8 mouse cellular contexts compared by ENCODE assay signal in the genomic region with DNA sequence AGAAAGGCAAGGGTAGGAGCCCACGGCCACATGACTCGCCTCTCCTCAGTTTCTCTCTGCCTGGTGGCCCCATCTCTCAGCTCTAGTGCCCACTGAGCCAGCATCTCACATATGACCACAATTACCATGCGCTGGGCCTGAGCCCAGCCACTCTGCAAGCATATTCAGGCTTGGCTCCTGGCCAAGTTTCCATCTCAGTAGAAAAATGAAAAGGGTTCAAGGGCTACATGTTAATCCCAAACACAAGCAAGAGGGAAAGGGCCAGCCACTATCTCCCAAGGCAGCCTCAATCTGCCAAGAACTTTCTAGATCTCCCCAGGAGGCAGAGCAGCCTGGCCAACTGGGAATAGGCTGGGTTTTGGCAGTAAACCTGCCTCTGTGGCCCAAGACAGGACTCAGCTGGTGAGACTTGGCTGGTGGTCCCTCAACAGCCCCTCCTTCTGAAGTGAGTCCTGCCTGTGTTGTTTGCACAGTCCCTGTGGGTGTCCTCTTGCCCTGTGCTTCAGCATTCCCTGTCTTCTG.
A peak's percentile ranks its signal among the peaks of the same experiment; 100 is the strongest.
DNase-seq lines count a peak whose midpoint lies in the region; ATAC-seq and TF ChIP-seq lines count a peak whose summit lies in the region.

No protein-coding gene starts in this region.

- peak; percentile 14 to 31 for DNase-seq in cerebellum, adult 18-20 months
- no peak for DNase-seq in cerebellum, adult 11 months
- DNase-seq in MEL (ENCODE audit: low read depth, low spot score), result peak; percentile 62
- DNase-seq in embryonic facial prominence, embryonic 10.5 days (ENCODE audit: low spot score), result no peak
- peak; percentile 54 for DNase-seq in heart, postnatal 0 days (ENCODE audit: low spot score)
- DNase-seq in kidney, postnatal 25 days, result peak; percentile 76 to 85
- DNase-seq in mesoderm, embryonic 11.5 days (ENCODE audit: low read depth, low spot score), result peak; percentile 62
- DNase-seq in thymus, postnatal 36 days, result no peak

- WGBS in embryonic facial prominence, embryonic 10.5 days, result 85% methylated on average over 3 of the region's 3 CpGs
- 43% methylated on average over 3 of the region's 3 CpGs for WGBS in heart, postnatal 0 days

- peaks cover 2 to 14% of the 10 kb centered on the region in 2 experiments; a peak in 2 of 4 replicates for H3K4me1 ChIP-seq in MEL (ENCODE audit: control insufficient read depth in 1 of 2, insufficient read depth in 2 of 2, low read length in 2 of 2)
- H3K4me1 ChIP-seq in embryonic facial prominence, embryonic 10.5 days, result peaks cover 33% of the 10 kb centered on the region
- peaks cover 19% of the 10 kb centered on the region for H3K4me1 ChIP-seq in heart, postnatal 0 days (ENCODE audit: control insufficient read depth, insufficient read depth)

- peak; percentile 62 for ATAC-seq in heart, postnatal 0 days (ENCODE audit: insufficient read depth, low read depth)

- no peak for TF ChIP-seq POLR2A in MEL (IDR thresholded peaks at IDR 0.05; ENCODE audit: control insufficient read depth in 1 of 2, insufficient read depth in 1 of 2, low read depth in 1 of 2, low read length in 2 of 2, poor library complexity in 1 of 2)

- no peak overlapping the region for H3K9ac ChIP-seq in MEL (ENCODE audit: control insufficient read depth, low read depth, low read length, poor library complexity, severe bottlenecking)
- no peak overlapping the region for H3K9ac ChIP-seq in heart, postnatal 0 days (replicated peaks; ENCODE audit: low read depth, low read length)

- H3K27me3 ChIP-seq in MEL (ENCODE audit: control insufficient read depth in 1 of 2, insufficient read depth in 2 of 2, low read length in 2 of 2), result peaks cover 1 to 2% of the 10 kb centered on the region in 2 experiments; a peak in 1 of 4 replicates
- H3K27me3 ChIP-seq in embryonic facial prominence, embryonic 10.5 days (replicated peaks; ENCODE audit: low read depth, poor library complexity, severe bottlenecking), result no peaks in the 10 kb centered on the region
- no peaks in the 10 kb centered on the region for H3K27me3 ChIP-seq in heart, postnatal 0 days (ENCODE audit: control insufficient read depth, insufficient read depth, low read length)

- TF ChIP-seq EP300 in MEL (IDR thresholded peaks at IDR 0.05; ENCODE audit: low read depth in 1 of 2, low read length in 2 of 2), result no peak
- no peak for TF ChIP-seq EP300 in heart, postnatal 0 days (IDR thresholded peaks at IDR 0.05; ENCODE audit: low read depth)

- H3K4me2 ChIP-seq in heart, postnatal 0 days (ENCODE audit: low read depth, low read length), result no peak overlapping the region

- H3K27ac ChIP-seq in MEL (ENCODE audit: control insufficient read depth, low read depth, low read length), result no peak overlapping the region
- peak overlapping the region; percentile 65 for H3K27ac ChIP-seq in embryonic facial prominence, embryonic 10.5 days (replicated peaks)
- peak overlapping the region; percentile 31; the same call in 1 of the 2 replicates for H3K27ac ChIP-seq in heart, postnatal 0 days (ENCODE audit: low read depth)

- no peak overlapping the region for H3K4me3 ChIP-seq in MEL (ENCODE audit: control insufficient read depth in 1 of 2, insufficient read depth in 1 of 2, low read depth in 2 of 2, low read length in 2 of 2)
- no peak overlapping the region for H3K4me3 ChIP-seq in embryonic facial prominence, embryonic 10.5 days
- no peak overlapping the region for H3K4me3 ChIP-seq in heart, postnatal 0 days (ENCODE audit: low read depth, low read length)

- H3K79me2 ChIP-seq in MEL (ENCODE audit: control insufficient read depth, insufficient read depth, low read length, poor library complexity), result no peaks in the 10 kb centered on the region

- TF ChIP-seq RAD21 in MEL (IDR thresholded peaks at IDR 0.05; ENCODE audit: low read depth, low read length), result no peak

- peaks cover 0 to 8% of the 10 kb centered on the region in 2 experiments; a peak in 2 of 4 replicates for H3K36me3 ChIP-seq in MEL (ENCODE audit: control insufficient read depth in 1 of 2, insufficient read depth in 2 of 2, low read length in 2 of 2)
- no peaks in the 10 kb centered on the region for H3K36me3 ChIP-seq in embryonic facial prominence, embryonic 10.5 days (replicated peaks)
- H3K36me3 ChIP-seq in heart, postnatal 0 days (replicated peaks; ENCODE audit: control insufficient read depth, insufficient read depth, low read length), result no peaks in the 10 kb centered on the region

- no peak for TF ChIP-seq CTCF in MEL (IDR thresholded peaks at IDR 0.05 in 2 of 3, conservative IDR thresholded peaks at IDR 0.05 in 1 of 3; ENCODE audit: control insufficient read depth in 1 of 3, insufficient read depth in 1 of 3, low read depth in 2 of 3, low read length in 3 of 3, poor library complexity in 1 of 3, severe bottlenecking in 1 of 3)
- no peak for TF ChIP-seq CTCF in heart, postnatal 0 days (IDR thresholded peaks at IDR 0.05; ENCODE audit: low read depth)

- no peaks in the 10 kb centered on the region for H3K9me3 ChIP-seq in MEL (replicated peaks; ENCODE audit: insufficient read depth, low read length)
- H3K9me3 ChIP-seq in embryonic facial prominence, embryonic 10.5 days, result no peaks in the 10 kb centered on the region
- no peaks in the 10 kb centered on the region for H3K9me3 ChIP-seq in heart, postnatal 0 days (replicated peaks; ENCODE audit: control insufficient read depth, low read length)

TF ChIP-seq in MEL, 35 proteins besides CTCF, POLR2A, EP300 and RAD21:
- no peak for TF ChIP-seq E2F4 (IDR thresholded peaks at IDR 0.05; ENCODE audit: borderline replicate concordance, low read depth, low read length)
- no peak for TF ChIP-seq MXI1 (IDR thresholded peaks at IDR 0.05; ENCODE audit: low read depth, low read length)
- no peak for TF ChIP-seq HCFC1 (IDR thresholded peaks at IDR 0.05; ENCODE audit: low read depth, low read length)
- TF ChIP-seq NRF1 (IDR thresholded peaks at IDR 0.05; ENCODE audit: insufficient read depth, low read depth, low read length, poor library complexity, severe bottlenecking), result no peak
- no peak for TF ChIP-seq POLR2AphosphoS5 (IDR thresholded peaks at IDR 0.05; ENCODE audit: borderline replicate concordance, low read depth, low read length)
- TF ChIP-seq MAZ (IDR thresholded peaks at IDR 0.05; ENCODE audit: low read depth, low read length), result no peak
- no peak for TF ChIP-seq GABPA (IDR thresholded peaks at IDR 0.05; ENCODE audit: low read depth, low read length)
- no peak for TF ChIP-seq NELFE (IDR thresholded peaks at IDR 0.05; ENCODE audit: low read depth, low read length)
- TF ChIP-seq POLR2AphosphoS2 (IDR thresholded peaks at IDR 0.05; ENCODE audit: low read length), result no peak
- no peak for TF ChIP-seq RCOR1 (IDR thresholded peaks at IDR 0.05; ENCODE audit: low read depth, low read length)
- TF ChIP-seq KAT2A (conservative IDR thresholded peaks at IDR 0.05; ENCODE audit: low read depth, low read length), result no peak
- no peak for TF ChIP-seq ELF1 (IDR thresholded peaks at IDR 0.05; ENCODE audit: low read depth, low read length)
- no peak for TF ChIP-seq GATA1 (IDR thresholded peaks at IDR 0.05; ENCODE audit: low read depth, low read length)

Comparison
In these comparisons a context has a peak if more than half of its experiments do, and no peak if none do; other contexts are left out.
1. DNase-seq: peak in cerebellum, adult 18-20 months (2 of 2), MEL (single experiment), heart, postnatal 0 days (single experiment), kidney, postnatal 25 days (2 of 2) and mesoderm, embryonic 11.5 days (single experiment); none in cerebellum, adult 11 months (single experiment), embryonic facial prominence, embryonic 10.5 days (single experiment) and thymus, postnatal 36 days (0 of 2).